Mouse (Mus musculus): Measurements from ENCODE around the gene Zc3hc1.
"Not testable (repeated sequence)": the region's sequence is repeated elsewhere in the genome, so short reads cannot be mapped to it uniquely, and the experiment has no call there.

The Zc3hc1 gene

GRCm38 (mm10) chr6:30390714-30391697 lies at the start of gene Zc3hc1:
Gene Zc3hc1, minus strand, starts transcription at chr6:30391028.
- peak; percentile 68 for DNase-seq (ENCODE audit: low spot score)

GRCm38 (mm10) chr6:30439576-30439975 lies 48.7 kb upstream of the Zc3hc1 start:
- no peak for DNase-seq (ENCODE audit: low spot score)

- no peak for DNase-seq (ENCODE audit: low spot score)
These were observed 46.2 kb upstream of the Zc3hc1 start for GRCm38 (mm10) chr6:30437054-30437453.

- DNase-seq (ENCODE audit: low spot score) = no peak
These were observed 45.6 kb upstream of the Zc3hc1 start for GRCm38 (mm10) chr6:30436476-30436875.

DNA sequence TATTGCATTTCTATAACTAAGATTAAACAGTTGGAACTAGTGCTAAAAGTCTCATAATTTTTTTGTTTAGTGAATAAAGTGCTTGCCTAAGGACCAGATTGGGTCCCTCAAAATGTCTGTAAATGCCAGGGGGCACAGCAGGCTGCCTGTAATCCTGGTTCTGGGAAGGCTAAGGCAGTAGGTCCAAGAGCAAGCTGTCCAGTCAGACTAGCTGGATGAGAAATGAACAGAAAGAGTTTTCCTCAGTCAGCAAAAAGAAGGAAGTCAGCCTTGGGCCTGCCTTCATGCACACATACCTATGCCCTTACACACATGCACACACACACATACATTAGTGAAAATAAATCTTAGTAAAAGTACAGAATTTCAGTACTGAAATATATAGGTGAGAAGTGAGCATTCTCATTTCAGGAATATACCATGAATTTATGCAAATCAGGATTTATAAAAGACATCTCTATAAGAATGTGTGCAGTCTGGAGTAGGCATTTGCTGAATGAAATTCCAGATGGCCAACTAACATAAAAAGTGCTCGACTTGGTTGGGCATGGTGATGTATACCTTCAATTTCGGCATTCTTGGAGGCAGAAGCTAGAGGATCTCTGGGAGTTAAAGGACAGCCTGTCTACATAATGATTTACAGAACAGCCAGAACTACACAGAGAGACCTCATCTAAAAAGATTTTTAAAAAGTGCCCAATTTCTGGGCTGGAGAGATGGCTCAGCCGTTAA lies 41.8 kb upstream of the Zc3hc1 start:
- DNase-seq (ENCODE audit: low spot score) = no peak

DNA sequence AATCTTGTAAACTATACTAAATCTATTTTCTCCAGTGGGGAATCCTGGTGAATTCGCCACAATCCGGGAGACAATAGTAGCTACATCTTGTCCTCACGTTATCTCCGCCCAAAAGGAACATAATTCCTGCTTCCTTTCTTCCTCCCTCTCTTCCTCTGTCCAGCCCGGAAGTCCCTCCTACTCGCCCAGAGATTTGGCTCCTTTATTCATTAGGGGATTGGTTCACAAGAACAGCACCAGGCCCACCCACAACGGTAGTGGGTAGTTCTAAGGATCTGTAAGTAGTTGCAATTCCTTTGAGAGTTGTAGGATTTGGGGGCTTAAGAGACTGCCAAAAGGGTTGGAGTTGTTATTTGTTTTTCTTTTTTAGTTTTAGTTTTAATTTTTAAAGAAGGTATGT lies 26.0 kb upstream of the Zc3hc1 start:
- DNase-seq (ENCODE audit: low spot score) = no peak

GRCm38 (mm10) chr6:30416126-30416525 lies 25.3 kb upstream of the Zc3hc1 start:
- no peak for DNase-seq (ENCODE audit: low spot score)

DNA sequence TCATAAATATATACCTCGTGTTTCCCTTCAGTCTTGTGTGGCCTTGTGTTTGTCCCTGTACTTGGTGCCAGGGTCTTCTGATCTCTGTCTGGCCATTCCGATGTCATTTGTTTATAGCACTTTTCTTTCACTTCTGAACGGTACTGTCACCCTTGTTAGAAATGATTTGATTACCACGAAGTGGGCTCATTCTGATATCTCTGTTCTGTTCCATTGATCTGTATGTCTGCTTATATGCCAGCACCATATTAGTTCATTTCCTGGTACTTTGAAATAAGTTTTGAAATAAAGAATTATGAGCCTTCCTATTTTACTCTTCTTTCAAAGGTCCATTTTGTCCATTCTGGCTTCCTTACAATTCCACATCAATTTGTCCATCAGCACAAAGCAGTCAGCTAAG lies 20.5 kb upstream of the Zc3hc1 start:
- no peak for DNase-seq (ENCODE audit: low spot score)

- no peak for DNase-seq (ENCODE audit: low spot score)
These were observed 18.7 kb upstream of the Zc3hc1 start for GRCm38 (mm10) chr6:30409399-30410093.

- no peak for DNase-seq (ENCODE audit: low spot score)
These were observed 17.4 kb upstream of the Zc3hc1 start for GRCm38 (mm10) chr6:30408276-30408675.

DNA sequence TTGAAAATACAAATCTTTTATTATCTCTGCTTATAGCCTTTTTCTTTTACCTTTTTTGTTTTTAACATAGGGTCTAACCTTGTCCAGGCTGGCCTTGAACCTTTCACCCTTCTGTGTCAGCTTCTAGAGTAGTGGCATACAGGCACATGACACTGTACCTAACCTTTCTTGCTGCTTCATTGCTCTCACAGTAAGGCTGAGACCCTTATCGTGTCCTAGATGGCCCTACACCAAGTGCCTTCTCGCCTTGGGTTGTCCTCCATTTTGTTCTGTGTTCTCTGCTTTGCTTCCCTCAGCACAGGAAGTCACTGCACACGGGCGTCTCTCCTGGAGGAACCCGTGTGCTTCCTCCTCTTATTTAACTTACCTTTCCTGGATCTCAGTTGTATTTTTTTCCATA lies 13.8 kb upstream of the Zc3hc1 start:
- DNase-seq (ENCODE audit: low spot score) = no peak

DNA sequence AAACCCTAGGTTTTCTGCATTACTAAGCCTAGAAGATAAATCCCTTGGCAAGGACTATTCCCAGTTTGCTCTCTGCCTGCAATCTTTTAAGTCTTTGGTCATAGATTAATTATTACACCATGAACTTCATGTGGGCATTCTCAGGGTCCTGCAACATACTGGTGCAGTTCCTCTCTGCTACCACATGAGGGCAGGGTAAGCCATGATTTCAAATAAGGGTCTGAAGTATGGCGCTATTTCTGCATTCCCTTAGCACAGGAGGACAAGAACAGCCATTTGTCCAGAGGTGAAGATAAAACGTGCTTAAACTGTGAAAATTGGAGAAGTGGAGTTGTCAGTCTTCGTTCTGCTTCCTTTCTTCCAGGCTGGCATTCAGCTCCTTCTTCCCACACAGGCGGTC lies 12.6 kb upstream of the Zc3hc1 start:
- peak; percentile 24 for DNase-seq (ENCODE audit: low spot score)

GRCm38 (mm10) chr6:30402091-30402491 lies 11.3 kb upstream of the Zc3hc1 start:
- no peak for DNase-seq (ENCODE audit: low spot score)

DNA sequence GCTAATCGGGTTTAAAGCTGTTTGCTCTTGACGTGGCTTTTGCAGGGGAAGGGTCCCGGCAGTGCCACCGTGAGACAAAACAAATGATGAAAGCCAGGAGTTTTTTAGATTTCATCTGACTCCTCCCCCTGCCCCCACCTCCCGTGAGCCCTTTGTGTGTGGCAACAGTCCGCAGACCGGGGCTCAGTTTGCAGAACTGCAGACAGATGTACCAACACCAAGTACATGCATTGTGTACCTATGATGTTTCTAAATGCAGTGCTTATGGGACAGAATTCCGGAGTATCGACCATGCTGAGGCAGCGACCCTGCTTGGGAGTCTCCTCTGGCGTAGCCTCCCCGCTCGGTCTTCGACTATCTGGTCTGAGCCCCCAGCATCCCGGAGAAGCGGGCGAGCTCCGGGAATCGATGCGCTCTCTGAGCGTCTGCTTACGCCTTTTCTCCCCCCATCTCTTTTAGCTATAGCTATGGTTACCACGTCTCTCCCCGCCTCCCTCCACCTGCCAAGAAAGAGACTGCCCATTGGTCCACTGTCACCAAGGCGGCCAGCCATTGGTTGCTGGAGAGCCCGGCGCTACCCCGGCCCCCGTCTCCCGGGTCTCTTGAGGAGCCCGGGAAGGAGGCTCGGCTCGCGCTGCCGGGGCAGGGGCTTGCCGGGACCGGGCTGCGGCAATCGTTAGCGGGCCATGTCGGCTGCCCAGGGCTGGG lies 10.6 kb upstream of the Zc3hc1 start, which contains the start of gene Klhdc10:
Gene Klhdc10 (plus strand): TSS at position 561 of the 708 bp plus-strand sequence.
- DNase-seq (ENCODE audit: low spot score) = peak; percentile 99

DNA sequence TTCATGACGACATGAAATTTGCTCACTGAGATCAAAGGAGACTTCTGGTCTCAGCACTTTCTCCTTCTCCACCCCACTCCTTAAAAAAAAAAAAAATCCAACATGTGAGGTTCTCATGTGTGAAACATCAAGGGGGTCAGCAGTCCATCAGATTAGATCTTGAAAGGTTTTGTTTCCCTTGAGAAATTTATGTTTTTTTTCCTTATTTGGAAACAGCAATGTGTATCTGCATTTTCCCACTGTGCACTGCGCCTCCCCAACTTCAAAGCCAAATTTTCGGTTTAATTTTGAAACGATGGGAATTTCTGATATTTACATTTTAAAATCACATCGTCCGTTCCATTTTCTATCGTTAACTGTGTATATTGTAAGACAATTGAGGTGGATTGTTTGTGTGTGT lies 9.9 kb upstream of the Zc3hc1 start:
- DNase-seq (ENCODE audit: low spot score) = no peak

- DNase-seq (ENCODE audit: low spot score) = no peak
These were observed 9.3 kb upstream of the Zc3hc1 start for GRCm38 (mm10) chr6:30400146-30400545.

DNA sequence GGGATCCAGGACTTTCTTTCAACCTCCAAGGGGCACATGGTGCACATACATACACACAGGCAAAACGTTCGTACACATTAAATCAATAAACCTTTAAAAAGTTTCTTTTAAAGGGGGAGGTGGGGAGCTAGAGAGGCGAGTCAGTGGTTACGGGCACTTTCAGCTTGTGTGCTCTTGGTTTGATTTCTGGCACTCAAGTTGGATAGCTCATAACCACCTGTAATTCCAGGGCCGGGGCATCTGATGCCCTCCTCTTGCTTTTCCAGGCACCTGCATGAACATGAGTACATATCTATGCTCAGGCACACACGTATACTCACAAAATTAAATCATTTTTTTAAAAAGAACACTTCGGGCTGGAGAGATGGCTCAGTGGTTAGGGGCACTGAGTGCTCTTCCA lies 1.2 kb upstream of the Zc3hc1 start:
- DNase-seq (ENCODE audit: low spot score) = no peak

DNA sequence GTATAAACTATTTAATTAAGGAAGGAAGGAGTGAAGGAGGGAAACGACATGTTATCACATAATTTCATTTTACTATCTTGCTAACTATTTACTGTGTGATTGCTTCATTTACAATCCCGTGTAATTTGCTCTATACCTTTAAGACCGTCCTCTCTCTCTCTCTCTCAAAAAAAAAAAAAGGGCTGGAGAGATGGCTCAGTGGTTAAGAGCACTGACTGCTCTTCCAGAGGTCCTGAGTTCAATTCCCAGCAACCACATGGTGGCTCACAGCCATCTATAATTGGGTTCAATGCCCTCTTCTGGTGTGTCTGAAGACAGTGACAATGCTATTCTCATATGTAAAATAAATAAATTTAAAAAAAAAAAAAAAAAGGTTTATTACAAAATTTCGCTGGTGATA lies 557 bp downstream of the Zc3hc1 start:
- DNase-seq (ENCODE audit: low spot score) = not testable (repeated sequence)

DNA sequence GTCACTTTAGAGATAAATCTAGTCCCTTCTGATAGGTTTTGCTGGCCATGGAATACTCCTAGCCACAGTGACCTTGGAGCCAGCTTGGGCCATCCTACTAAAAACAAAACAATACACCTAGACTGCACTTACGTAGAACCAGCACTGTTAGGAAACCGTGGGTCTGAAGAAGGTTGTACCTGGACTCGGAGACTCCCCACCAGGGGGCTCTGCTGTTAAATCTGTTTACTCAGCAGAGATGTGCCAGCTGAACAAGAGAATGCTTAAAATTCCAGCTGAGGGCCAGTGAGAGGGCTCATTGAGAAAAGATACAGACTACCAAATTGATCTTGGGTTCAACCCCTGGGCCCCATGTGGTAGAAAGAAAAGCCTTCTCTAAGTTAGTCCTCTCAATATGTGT lies 9.7 kb downstream of the Zc3hc1 start:
- DNase-seq (ENCODE audit: low spot score) = no peak

DNA sequence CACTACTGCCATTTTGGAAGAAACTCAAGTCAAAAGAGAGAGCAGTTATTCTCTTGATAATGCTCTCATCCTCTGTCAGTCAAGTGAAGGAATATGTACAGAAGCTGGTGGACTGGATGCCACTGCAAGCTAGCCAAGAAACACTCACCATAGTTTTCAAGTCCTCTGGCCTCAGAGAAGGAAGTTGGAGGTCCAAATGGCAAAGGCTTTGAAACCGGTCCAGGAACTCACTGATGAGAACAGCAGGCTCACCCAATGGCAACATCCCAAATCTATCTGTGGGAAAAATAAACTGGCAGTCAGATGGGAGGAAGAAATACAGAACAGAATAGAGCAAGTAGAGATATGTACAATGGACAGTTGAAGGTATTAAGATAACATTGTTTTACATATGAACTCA lies 15.0 kb downstream of the Zc3hc1 start:
- DNase-seq (ENCODE audit: low spot score) = no peak

DNA sequence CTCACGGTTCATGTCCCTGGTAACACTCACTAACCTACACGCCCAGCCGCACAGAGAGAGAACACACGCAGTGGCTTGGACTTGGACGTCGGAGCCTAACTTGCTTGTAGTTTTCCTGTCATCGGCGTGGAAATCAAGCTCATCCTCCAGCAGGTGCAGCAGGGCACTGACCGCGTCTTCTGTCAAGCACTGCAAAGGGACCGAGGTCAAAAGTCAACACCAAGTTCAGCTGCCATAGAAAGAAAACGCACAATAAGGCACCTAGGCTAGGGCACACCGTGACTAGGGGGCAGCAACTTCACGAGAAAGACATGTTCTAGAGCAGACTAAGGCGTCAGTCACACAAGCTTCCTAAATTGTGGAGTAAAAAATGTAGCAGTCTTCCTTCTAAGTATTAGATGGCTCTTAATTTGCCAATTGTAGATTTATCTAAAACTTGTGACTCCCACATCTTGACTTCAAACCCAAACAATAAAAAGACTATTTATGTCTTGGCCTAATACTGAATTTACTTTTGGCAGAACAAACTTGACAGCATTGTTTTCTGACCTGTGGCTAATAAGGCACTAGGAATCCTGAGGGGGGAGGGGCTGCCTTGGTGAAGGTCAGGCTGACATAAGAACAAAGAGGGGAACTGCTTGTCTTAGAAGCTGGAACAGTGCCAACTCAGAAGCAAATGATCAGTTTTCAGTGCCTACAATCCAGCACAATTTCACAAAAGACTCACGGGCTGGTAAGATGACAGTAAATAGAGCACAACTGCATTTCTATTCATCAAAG lies 15.9 kb downstream of the Zc3hc1 start:
- DNase-seq (ENCODE audit: low spot score) = no peak

Measured in urinary bladder, postnatal 25 days (tissue).